Mouse (Mus musculus): ENCODE measurements around the gene Gm9922.

Gene Gm9922

DNA sequence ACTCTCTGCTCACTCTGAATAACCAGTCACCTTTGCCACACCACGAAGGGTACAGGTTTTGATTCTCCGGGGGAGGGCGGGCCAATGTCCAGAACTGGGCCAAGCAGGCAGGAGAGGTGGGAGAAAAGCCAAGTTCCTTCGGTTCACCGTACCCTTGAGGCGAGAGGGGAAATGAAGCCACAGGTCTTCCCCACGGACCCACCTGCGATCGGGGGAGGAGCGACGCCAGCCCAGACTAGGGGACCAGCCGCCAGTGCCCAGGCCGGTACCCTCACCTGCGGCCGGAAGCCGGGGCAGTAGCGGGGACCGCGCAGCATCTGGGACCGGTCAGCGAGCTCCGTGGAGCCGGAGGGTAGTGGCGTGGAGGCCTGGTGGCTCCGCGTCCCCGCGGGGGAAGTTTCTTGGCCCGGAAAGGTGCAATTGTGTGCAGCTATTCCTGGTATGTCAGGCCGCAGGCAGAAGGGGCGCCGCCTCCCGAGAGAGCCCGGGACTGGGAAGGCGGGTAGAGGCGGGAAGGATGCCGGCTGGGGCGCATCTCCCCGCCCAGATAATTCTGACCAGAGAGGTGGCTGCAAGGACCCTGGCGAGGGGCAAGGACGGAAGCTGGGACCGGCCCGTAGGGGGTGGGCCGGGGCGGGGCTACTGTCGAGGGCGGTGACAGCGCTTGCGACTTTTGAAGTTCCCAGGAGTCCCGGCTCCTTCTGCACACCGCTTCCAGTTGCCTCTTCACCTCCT lies at the start of gene Gm9922, which contains the start of gene Lmo7:
Gene Gm9922 (minus strand): TSS at position 578 of the 735 bp plus-strand sequence.
Gene Lmo7 (plus strand): TSS at position 721 of the 735 bp plus-strand sequence.
- DNase-seq (ENCODE audit: low read depth), result peak; percentile 68

GRCm38 (mm10) chr14:101778426-101778825 lies 48.8 kb upstream of the Gm9922 start:
- no peak for DNase-seq (ENCODE audit: low read depth)

GRCm38 (mm10) chr14:101777129-101777493 lies 47.5 kb upstream of the Gm9922 start:
- no peak for DNase-seq (ENCODE audit: low read depth)

- peak; percentile 59 for DNase-seq (ENCODE audit: low read depth)
Observed at GRCm38 (mm10) chr14:101776296-101777128, 46.9 kb upstream of the Gm9922 start.

DNA sequence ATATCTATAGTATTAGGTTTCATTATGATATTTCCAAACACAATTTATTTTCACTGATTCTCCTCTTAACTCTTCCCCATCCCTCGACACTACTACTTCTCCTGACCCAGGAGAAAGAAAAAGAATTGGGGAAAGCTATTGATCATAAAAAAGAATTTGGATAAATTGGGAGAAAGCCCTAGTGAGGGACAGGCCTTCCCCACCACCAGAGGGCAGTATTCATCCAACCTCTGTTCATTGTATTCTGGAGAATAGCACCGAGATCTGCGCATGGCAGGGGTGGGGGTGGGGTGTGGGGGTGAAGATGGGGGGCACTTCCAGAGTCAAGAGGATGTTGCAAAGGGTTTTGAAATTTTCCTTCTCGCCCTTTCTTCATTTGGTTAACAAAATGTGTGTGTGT lies 45.0 kb upstream of the Gm9922 start:
- DNase-seq (ENCODE audit: low read depth), result peak; percentile 66

- no peak for DNase-seq (ENCODE audit: low read depth)
Observed at GRCm38 (mm10) chr14:101771756-101772155, 42.1 kb upstream of the Gm9922 start.

- DNase-seq (ENCODE audit: low read depth), result no peak
Observed at GRCm38 (mm10) chr14:101771336-101771735, 41.7 kb upstream of the Gm9922 start.

DNA sequence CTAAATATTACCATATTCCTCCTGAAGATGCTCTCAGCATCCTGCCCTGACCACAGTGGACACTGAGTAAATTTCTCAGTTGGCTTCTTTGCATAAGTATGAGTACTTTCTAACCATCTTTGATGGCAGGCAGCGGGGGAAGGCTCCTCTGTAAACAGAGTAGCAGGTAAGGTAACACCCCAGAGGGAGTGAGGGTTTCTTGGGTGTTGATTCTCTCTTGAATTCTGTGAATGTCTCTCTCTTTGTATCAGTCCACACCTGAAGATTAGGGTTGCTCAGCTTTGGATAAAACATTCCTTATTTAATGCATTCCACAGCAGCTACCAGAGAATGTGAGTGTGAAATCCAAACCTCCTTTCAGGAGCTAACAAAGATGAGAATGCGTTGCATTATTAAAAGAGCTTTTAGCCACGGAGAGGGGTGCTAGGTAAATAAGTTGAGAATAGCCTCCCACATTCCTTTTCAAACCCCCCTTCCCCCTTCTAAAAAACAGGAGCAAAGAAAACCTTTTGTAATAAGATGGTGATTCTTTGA lies 34.2 kb upstream of the Gm9922 start:
- DNase-seq (ENCODE audit: low read depth), result no peak

GRCm38 (mm10) chr14:101762267-101762666 lies 32.7 kb upstream of the Gm9922 start:
- peak; percentile 60 for DNase-seq (ENCODE audit: low read depth)

- DNase-seq (ENCODE audit: low read depth), result no peak
Observed at GRCm38 (mm10) chr14:101755425-101755824, 25.8 kb upstream of the Gm9922 start.

DNA sequence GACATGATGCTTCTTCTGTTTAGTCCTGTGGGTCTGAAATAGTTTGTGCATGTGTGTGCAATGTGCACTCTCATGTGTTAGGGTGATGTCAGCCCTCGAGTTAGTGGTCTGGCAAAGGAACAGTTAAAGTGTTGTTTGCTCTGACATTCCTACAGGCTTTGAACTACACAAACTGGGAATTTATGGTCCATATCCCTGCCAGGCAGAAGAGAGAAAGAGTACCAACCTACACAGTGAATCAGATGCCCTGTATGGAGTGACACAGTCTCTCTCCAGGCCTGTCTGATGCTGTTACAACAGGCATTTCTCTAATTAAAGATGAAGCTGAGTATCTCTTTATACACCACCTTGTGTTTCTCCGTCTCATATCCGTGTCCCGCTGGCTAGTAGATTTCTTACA lies 21.3 kb upstream of the Gm9922 start:
- DNase-seq (ENCODE audit: low read depth), result no peak

GRCm38 (mm10) chr14:101748436-101748835 lies 18.8 kb upstream of the Gm9922 start:
- no peak for DNase-seq (ENCODE audit: low read depth)

DNA sequence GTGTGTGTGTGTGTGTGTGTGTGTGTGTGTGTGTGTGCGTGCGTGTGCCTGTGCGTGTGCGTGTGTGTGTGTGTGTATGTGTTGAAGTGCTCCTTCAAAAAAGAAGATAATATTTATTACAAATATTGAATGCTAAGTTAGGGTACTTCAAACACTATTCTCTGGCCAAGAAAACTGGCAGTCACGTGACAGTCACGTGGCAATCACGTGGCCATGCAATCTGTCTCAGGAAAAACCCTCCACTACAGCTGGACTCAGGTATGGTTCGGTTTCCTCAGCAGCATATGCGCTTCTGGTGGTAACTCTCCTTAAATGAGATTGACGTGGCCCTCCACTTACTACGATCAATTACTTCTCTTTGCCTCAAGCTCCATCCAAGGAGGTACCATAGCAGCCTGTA lies 18.2 kb upstream of the Gm9922 start:
- no peak for DNase-seq (ENCODE audit: low read depth)

- peak; percentile 56 for DNase-seq (ENCODE audit: low read depth)
Observed at GRCm38 (mm10) chr14:101746635-101747034, 17.0 kb upstream of the Gm9922 start.

DNA sequence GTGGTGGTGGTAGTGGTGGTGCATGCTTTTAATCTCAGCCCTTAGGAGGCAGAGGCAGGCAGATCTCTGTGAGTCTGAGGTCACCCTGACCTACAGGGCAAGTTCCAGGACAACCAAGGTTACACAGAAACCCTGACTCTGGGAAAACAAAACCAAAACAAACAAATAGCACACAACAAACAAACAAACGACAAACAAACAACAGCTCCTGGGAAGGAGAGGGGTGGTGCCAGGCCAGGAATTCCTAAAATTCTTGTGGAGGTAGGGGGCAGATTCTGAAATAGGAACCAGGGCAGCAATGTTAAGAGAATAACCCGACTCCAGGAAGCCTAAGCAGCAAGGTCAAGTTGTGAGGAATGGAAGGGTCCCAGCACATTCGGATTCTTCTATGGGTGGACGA lies 7.9 kb upstream of the Gm9922 start:
- no peak for DNase-seq (ENCODE audit: low read depth)

DNA sequence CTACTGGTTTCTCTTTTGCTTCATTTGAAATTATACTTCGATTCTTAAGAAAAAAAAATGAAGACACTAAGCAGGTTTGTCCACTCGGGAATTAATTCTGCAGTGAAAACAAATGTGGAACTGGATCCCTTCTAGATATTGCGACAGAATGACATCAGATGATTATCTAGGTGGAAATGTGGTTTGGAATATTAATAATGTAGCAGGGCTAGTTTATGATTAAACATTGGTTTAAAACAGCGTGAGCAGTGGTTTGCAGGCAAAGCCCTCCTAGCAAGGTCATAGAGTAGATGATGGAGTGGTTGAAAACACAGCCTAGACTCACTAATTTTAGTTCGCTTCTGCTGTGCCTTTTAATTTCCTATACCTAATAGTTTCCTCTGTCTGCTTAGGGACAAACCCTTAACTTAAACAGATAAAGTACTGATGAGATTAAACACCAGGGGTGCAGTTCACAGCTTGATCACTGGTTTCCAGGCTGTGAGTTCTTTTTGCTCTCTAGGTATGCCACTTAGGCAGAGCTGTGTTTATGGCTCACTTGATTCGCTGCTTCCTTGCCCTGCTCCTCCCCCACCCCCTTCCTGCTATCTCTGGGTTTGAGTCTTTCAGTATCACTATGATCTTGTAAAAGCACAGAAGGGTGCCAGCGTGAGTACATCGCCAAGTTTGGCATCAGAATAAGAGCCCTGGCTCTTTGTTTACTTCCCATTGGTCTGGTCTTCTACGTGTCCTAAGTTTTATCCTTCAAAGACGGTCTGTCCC lies 4.1 kb upstream of the Gm9922 start:
- DNase-seq (ENCODE audit: low read depth), result no peak

GRCm38 (mm10) chr14:101729972-101730692 lies 518 bp upstream of the Gm9922 start:
- DNase-seq (ENCODE audit: low read depth), result no peak

- no peak for DNase-seq (ENCODE audit: low read depth)
Observed at GRCm38 (mm10) chr14:101714414-101714813, 15.2 kb downstream of the Gm9922 start.

GRCm38 (mm10) chr14:101707088-101707487 lies 22.5 kb downstream of the Gm9922 start:
- no peak for DNase-seq (ENCODE audit: low read depth)

- no peak for DNase-seq (ENCODE audit: low read depth)
Observed at GRCm38 (mm10) chr14:101704479-101704878, 25.1 kb downstream of the Gm9922 start.

DNA sequence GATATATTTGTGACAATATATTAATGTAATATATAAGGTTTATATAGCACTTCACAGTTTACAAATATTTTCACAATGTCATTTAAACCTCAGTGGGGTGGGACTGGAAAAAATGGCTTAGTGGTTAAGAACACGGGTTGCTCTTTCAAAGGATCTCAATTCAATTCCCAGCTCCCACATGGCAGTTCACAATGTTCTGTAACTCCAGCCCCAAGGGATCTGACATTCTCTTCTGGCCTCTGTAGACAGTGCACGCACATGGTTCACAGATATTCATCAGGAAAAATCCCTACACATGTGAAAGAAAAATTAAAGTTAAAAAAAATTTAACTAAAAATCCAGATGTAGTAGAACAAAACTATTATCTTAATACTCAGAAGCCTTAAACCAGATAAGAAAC lies 41.2 kb downstream of the Gm9922 start:
- no peak for DNase-seq (ENCODE audit: low read depth)

DNA sequence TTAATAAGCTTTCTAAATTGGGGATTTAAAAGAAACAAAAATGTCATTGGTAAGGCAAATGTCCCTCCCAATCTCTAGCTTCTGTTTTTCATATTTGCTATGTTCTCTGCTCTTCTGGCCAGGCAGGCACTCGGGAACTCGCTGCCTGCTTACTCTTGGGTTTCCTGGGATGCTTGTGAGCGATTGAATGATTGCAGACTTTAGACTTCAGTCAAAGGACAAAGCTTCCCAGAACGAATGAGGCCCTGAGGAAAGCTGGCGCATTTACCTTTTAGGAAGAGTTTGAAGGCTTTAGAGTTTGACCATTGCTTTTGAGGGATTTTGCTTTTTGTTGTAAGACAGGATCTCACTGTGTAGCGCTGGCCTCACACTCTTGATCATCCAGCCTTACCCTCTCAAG lies 41.9 kb downstream of the Gm9922 start:
- no peak for DNase-seq (ENCODE audit: low read depth)

Measured in NIH3T3 (cell line).